Mouse (Mus musculus) MEL (cell line): ENCODE data around the gene Tmem150a. TPM values are rescaled to one million over a fixed set of nuclear protein-coding genes. Genes with fewer than 3 reads are reported as not detected.

ENCODE experiments used
- DNase-seq: peaks from one replicate; pipeline ENCODE4 v3.0.0; 2011; ENCODE audit warnings: low read depth, low spot score
- H3K27ac ChIP-seq: 2 replicates; pipeline ENCODE4 v1.5.1; 2012; ENCODE audit warnings: low read depth, mild to moderate bottlenecking, control low read depth, low read length, moderate library complexity; ENCODE audit not compliant: control insufficient read depth
- H3K27me3 ChIP-seq, 2 experiments: fragments of 150-350 bp in 1 of 2; sonication (generic) in 1 of 2; 2 replicates each; pipeline ENCODE4 v1.6.1; 2012; ENCODE audit warnings: low read length in 2 of 2, mild to moderate bottlenecking in 2 of 2, improper control_type of control experiment in 1 of 2, moderate library complexity in 1 of 2; ENCODE audit not compliant: insufficient read depth in 2 of 2, control insufficient read depth in 1 of 2
- H3K36me3 ChIP-seq, 2 experiments: 2 replicates each; pipeline ENCODE4 v1.6.1; 2012 to 2014; ENCODE audit warnings: low read length in 2 of 2, improper control_type of control experiment in 1 of 2, inconsistent platforms in 1 of 2, mild to moderate bottlenecking in 1 of 2; ENCODE audit not compliant: insufficient read depth in 2 of 2, control insufficient read depth in 1 of 2
- H3K4me1 ChIP-seq, 2 experiments: fragments of 150-350 bp in 1 of 2; sonication (generic) in 1 of 2; 2 replicates each; pipeline ENCODE4 v1.6.1; 2012; ENCODE audit warnings: low read length in 2 of 2, improper control_type of control experiment in 1 of 2, mild to moderate bottlenecking in 1 of 2; ENCODE audit not compliant: insufficient read depth in 2 of 2, control insufficient read depth in 1 of 2
- H3K4me3 ChIP-seq, 2 experiments: fragments of 150-350 bp in 1 of 2; sonication (generic) in 1 of 2; 2 replicates each; pipeline ENCODE4 v1.5.1; 2012; ENCODE audit warnings: low read depth in 2 of 2, low read length in 2 of 2, mild to moderate bottlenecking in 2 of 2, moderate library complexity in 2 of 2, control low read depth in 1 of 2, improper control_type of control experiment in 1 of 2; ENCODE audit not compliant: control insufficient read depth in 1 of 2, insufficient read depth in 1 of 2
- H3K79me2 ChIP-seq: 2 replicates; pipeline ENCODE4 v1.6.1; 2012; ENCODE audit warnings: mild to moderate bottlenecking, low read length, moderate library complexity; ENCODE audit not compliant: control insufficient read depth, poor library complexity, insufficient read depth
- H3K9ac ChIP-seq: 2 replicates; pipeline ENCODE4 v1.6.1; 2012; ENCODE audit warnings: low read depth, mild to moderate bottlenecking, control low read depth, low read length, moderate library complexity; ENCODE audit not compliant: control insufficient read depth, poor library complexity, severe bottlenecking
- H3K9me3 ChIP-seq: fragments of 150-350 bp; sonication (generic); replicated peaks from 2 replicates; pipeline ENCODE4 v1.6.1; 2012; ENCODE audit warnings: mild to moderate bottlenecking, low read length, improper control_type of control experiment, moderate library complexity; ENCODE audit not compliant: insufficient read depth
- CHD2 ChIP-seq: IDR thresholded peaks from 2 replicates; pipeline ENCODE4 v1.6.1; 2011; ENCODE audit warnings: low read length, improper control_type of control experiment
- E2F4 ChIP-seq: IDR thresholded peaks from 2 replicates; pipeline ENCODE4 v1.6.1; 2011; ENCODE audit warnings: low read depth, low read length, improper control_type of control experiment, borderline replicate concordance
- ELF1 ChIP-seq: IDR thresholded peaks from 2 replicates; pipeline ENCODE4 v1.6.1; 2014; ENCODE audit warnings: low read depth, mild to moderate bottlenecking, inconsistent platforms, low read length, improper control_type of control experiment, moderate library complexity
- ETS1 ChIP-seq: IDR thresholded peaks from 2 replicates; pipeline ENCODE4 v1.6.1; 2012; ENCODE audit warnings: low read depth, mild to moderate bottlenecking, inconsistent platforms, low read length, improper control_type of control experiment, moderate library complexity
- HCFC1 ChIP-seq: IDR thresholded peaks from 2 replicates; pipeline ENCODE4 v1.6.1; 2012; ENCODE audit warnings: low read depth, mild to moderate bottlenecking, inconsistent platforms, low read length, improper control_type of control experiment, moderate library complexity
- KAT2A ChIP-seq: conservative IDR thresholded peaks from 2 replicates; pipeline ENCODE4 v1.6.1; 2012; ENCODE audit warnings: low read depth, low read length, improper control_type of control experiment, inconsistent platforms
- MAFK ChIP-seq: IDR thresholded peaks from 2 replicates; pipeline ENCODE4 v1.6.1; 2011; ENCODE audit warnings: low read depth, mild to moderate bottlenecking, low read length, improper control_type of control experiment, borderline replicate concordance
- MAX ChIP-seq: IDR thresholded peaks from 2 replicates; pipeline ENCODE4 v1.6.1; 2011; ENCODE audit warnings: low read length, improper control_type of control experiment
- MYB ChIP-seq: IDR thresholded peaks from 2 replicates; pipeline ENCODE4 v1.6.1; 2011; ENCODE audit warnings: mild to moderate bottlenecking, low read depth, low read length, improper control_type of control experiment
- POLR2A ChIP-seq, 2 experiments: IDR thresholded peaks; 2 replicates each; pipeline ENCODE4 v1.6.1; 2011 to 2012; ENCODE audit warnings: low read length in 2 of 2, mild to moderate bottlenecking in 2 of 2, control low read depth in 1 of 2, improper control_type of control experiment in 1 of 2, low read depth in 1 of 2, moderate library complexity in 1 of 2; ENCODE audit not compliant: control insufficient read depth in 1 of 2, insufficient read depth in 1 of 2, poor library complexity in 1 of 2
- POLR2AphosphoS2 ChIP-seq: IDR thresholded peaks from 2 replicates; pipeline ENCODE4 v1.6.1; 2011; ENCODE audit warnings: low read length, improper control_type of control experiment
- RAD21 ChIP-seq: IDR thresholded peaks from 2 replicates; pipeline ENCODE4 v1.6.1; 2011; ENCODE audit warnings: mild to moderate bottlenecking, low read depth, low read length, improper control_type of control experiment
- SIN3A ChIP-seq: IDR thresholded peaks from 2 replicates; pipeline ENCODE4 v1.6.1; 2012; ENCODE audit warnings: low read length, improper control_type of control experiment, inconsistent platforms
- SMC3 ChIP-seq: IDR thresholded peaks from 2 replicates; pipeline ENCODE4 v1.6.1; 2011; ENCODE audit warnings: low read depth, low read length, improper control_type of control experiment
- USF1 ChIP-seq: IDR thresholded peaks from 2 replicates; pipeline ENCODE4 v1.6.1; 2014; ENCODE audit warnings: low read depth, mild to moderate bottlenecking, inconsistent platforms, low read length, improper control_type of control experiment, moderate library complexity
- ZKSCAN1 ChIP-seq: IDR thresholded peaks from 2 replicates; pipeline ENCODE4 v1.6.1; 2012; ENCODE audit warnings: low read depth, mild to moderate bottlenecking, inconsistent platforms, low read length, improper control_type of control experiment, moderate library complexity
- polyA plus RNA-seq, 2 experiments: library from polyadenylated mRNA; stranded (reverse) in 1 of 2; unstranded in 1 of 2; fragments of >175 nt in 1 of 2; fragments of >200 nt in 1 of 2; gene quantifications; 2 replicates each; pipeline versions ENCODE4 v1.2.1 to v1.2.4; 2012; ENCODE audit warnings: low replicate concordance in 2 of 2, low read depth in 1 of 2; ENCODE audit not compliant: insufficient read length in 2 of 2, insufficient read depth in 1 of 2, missing spikeins in 1 of 2
- total RNA-seq: library from RNA; depleted of rRNA; stranded (reverse); fragments of 300-350 nt; gene quantifications from 2 replicates; pipeline ENCODE4 v1.2.3, GENCODE M21; 2012

The Tmem150a gene
- total and polyA plus RNA-seq, 3 experiments: 0.15 to 2.5 TPM; not detected in 1

DNA sequence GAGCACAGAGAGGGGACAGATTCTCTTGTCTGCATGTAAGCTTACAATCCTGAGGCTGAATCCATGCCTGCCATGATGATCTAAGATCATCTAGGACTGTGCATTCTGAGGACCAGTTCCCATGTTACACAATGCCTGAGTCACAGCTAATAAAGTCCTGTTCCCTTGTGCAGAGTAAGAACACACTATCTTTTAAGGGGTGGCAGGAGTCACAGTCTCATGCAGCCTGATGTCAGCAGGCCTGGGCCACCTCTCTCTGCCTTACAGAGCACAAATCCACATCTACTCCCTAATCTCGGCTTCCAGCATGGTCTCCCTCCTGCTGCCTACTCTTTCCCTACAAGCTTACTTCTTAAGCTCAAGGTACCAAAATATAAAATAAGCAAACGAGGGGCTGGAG lies 39.9 kb upstream of the Tmem150a start:
- DNase-seq: no peak

DNA sequence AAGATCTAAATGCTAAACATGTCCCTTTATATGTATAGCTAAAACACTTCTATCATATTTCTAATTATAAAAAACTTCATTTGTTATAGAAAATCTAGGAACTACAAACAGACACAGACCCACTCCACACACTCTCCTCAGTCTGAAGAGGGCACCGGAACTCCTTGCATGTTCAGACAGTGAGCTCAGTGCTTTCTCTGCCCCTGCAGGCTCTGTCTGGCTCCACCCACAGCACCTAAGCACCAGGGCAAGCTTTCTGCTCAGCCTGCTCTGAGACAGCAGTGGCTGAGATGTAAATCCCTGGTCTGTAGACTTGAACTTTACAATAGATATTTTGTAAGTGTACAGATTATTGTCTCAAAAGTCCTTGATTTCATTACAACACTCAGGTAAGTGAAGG lies 39.2 kb upstream of the Tmem150a start:
- no peaks in the 10 kb centered on the region for H3K27me3 ChIP-seq
- no peak for TF ChIP-seq ZKSCAN1
- no peak for TF ChIP-seq ELF1
- TF ChIP-seq RAD21: no peak
- TF ChIP-seq SMC3: no peak
- TF ChIP-seq SIN3A: no peak
- TF ChIP-seq POLR2A (IDR thresholded peaks at IDR 0.05; ENCODE audit: control insufficient read depth in 1 of 2, insufficient read depth in 1 of 2, low read depth in 1 of 2, low read length in 2 of 2, poor library complexity in 1 of 2): no peak; a peak in 1 of 4 replicates
- no peak for TF ChIP-seq HCFC1
- no peak for TF ChIP-seq KAT2A
- no peak for TF ChIP-seq E2F4
- no peak for TF ChIP-seq CHD2
- TF ChIP-seq MAFK: no peak
- no peak for TF ChIP-seq MYB
- no peak for TF ChIP-seq USF1
- H3K27ac ChIP-seq: no peak overlapping the region
- H3K9ac ChIP-seq: no peak overlapping the region
- H3K9me3 ChIP-seq: no peaks in the 10 kb centered on the region
- no peaks in the 10 kb centered on the region for H3K79me2 ChIP-seq
- H3K4me3 ChIP-seq: no peak overlapping the region
- H3K36me3 ChIP-seq: peaks cover 0 to 15% of the 10 kb centered on the region in 2 experiments; a peak in 2 of 4 replicates
- no peak for DNase-seq
- no peaks in the 10 kb centered on the region for H3K4me1 ChIP-seq

More for the DNA sequence above, 39.9 kb upstream of the Tmem150a start:
- H3K27me3 ChIP-seq: no peaks in the 10 kb centered on the region
- no peak overlapping the region for H3K9ac ChIP-seq
- H3K36me3 ChIP-seq: peaks cover 0 to 13% of the 10 kb centered on the region in 2 experiments; a peak in 2 of 4 replicates
- H3K79me2 ChIP-seq: no peaks in the 10 kb centered on the region
- no peaks in the 10 kb centered on the region for H3K9me3 ChIP-seq
- no peaks in the 10 kb centered on the region for H3K4me1 ChIP-seq
- TF ChIP-seq POLR2AphosphoS2 (0 out of 2 replicates have a peak, but pooled peaks have one; percentile 27), KAT2A (no peak), CHD2 (no peak), E2F4 (no peak), MAX (no peak)
- H3K4me3 ChIP-seq: no peak overlapping the region
- H3K27ac ChIP-seq: no peak overlapping the region

DNA sequence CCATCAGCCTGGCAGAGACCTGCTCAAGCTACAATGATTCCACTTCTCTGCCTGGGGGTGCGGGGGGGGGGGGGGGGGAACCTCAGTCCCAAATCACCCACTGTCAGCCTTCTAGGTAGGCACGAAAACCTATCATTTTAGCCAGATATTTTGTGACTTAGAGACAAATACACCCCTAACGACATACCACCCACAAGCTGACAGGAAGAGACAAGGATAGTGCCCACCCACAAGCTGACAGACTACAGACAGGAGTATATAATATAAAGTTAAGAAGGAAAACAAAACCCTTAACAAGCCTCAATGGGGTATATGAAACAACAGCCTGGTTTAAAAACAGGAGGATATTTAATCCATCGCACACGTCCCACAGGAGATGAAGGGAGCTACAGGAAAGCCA lies 36.8 kb upstream of the Tmem150a start:
- H3K4me1 ChIP-seq: no peaks in the 10 kb centered on the region
- H3K79me2 ChIP-seq: no peaks in the 10 kb centered on the region
- no peak overlapping the region for H3K4me3 ChIP-seq
- H3K36me3 ChIP-seq: peaks cover 0 to 19% of the 10 kb centered on the region in 2 experiments; a peak in 2 of 4 replicates
- no peaks in the 10 kb centered on the region for H3K27me3 ChIP-seq
- no peaks in the 10 kb centered on the region for H3K9me3 ChIP-seq
- no peak overlapping the region for H3K9ac ChIP-seq
- no peak overlapping the region for H3K27ac ChIP-seq
- TF ChIP-seq RAD21: no peak
- TF ChIP-seq MYB: no peak
- TF ChIP-seq SMC3: no peak
- no peak for TF ChIP-seq ETS1
- no peak for TF ChIP-seq E2F4
- TF ChIP-seq ZKSCAN1: no peak
- TF ChIP-seq, all 39 proteins: peak for 0
- DNase-seq: no peak
